Mouse (Mus musculus): ENCODE measurements around the gene Prkar2b.

Prkar2b gene

GRCm38 (mm10) chr12:31971547-31971946, 89.5 kb downstream of the Prkar2b start:
- DNase-seq (ENCODE audit: low read depth in 2 of 2, low spot score in 2 of 2): no peak

- no peak for DNase-seq (ENCODE audit: low read depth in 2 of 2, low spot score in 2 of 2)
Observed at GRCm38 (mm10) chr12:31969111-31969510, 92.0 kb downstream of the Prkar2b start.

GRCm38 (mm10) chr12:31967536-31967935, 93.6 kb downstream of the Prkar2b start:
- peak; percentile 45 to 62 for DNase-seq (ENCODE audit: low read depth in 2 of 2, low spot score in 2 of 2)

GRCm38 (mm10) chr12:31966405-31966804, 94.7 kb downstream of the Prkar2b start:
- no peak for DNase-seq (ENCODE audit: low read depth in 2 of 2, low spot score in 2 of 2)

GRCm38 (mm10) chr12:31965517-31966212, 95.4 kb downstream of the Prkar2b start:
- DNase-seq (ENCODE audit: low read depth in 2 of 2, low spot score in 2 of 2): no peak

GRCm38 (mm10) chr12:31964074-31964473, 97.0 kb downstream of the Prkar2b start:
- no peak for DNase-seq (ENCODE audit: low read depth in 2 of 2, low spot score in 2 of 2)

GRCm38 (mm10) chr12:31955843-31956242, 105.3 kb downstream of the Prkar2b start:
- DNase-seq (ENCODE audit: low read depth in 2 of 2, low spot score in 2 of 2): no peak

- no peak for DNase-seq (ENCODE audit: low read depth in 2 of 2, low spot score in 2 of 2)
Observed at GRCm38 (mm10) chr12:31950659-31951031, 110.5 kb downstream of the Prkar2b start.

GRCm38 (mm10) chr12:31949759-31950658, 111.1 kb downstream of the Prkar2b start, which contains the start of gene Hbp1:
Gene Hbp1, minus strand, starts transcription at chr12:31950535.
- DNase-seq (ENCODE audit: low read depth in 2 of 2, low spot score in 2 of 2): peak; percentile 98

- DNase-seq (ENCODE audit: low read depth in 2 of 2, low spot score in 2 of 2): peak; percentile 63 to 68
Observed at GRCm38 (mm10) chr12:31949193-31949741, 111.8 kb downstream of the Prkar2b start.

GRCm38 (mm10) chr12:31948101-31949000, 112.7 kb downstream of the Prkar2b start:
- DNase-seq (ENCODE audit: low read depth in 2 of 2, low spot score in 2 of 2): no peak

- DNase-seq (ENCODE audit: low read depth in 2 of 2, low spot score in 2 of 2): peak; percentile 39 to 64
Observed at GRCm38 (mm10) chr12:31947476-31947875, 113.6 kb downstream of the Prkar2b start.

- DNase-seq (ENCODE audit: low read depth in 2 of 2, low spot score in 2 of 2): no peak
Observed at GRCm38 (mm10) chr12:31944405-31944804, 116.7 kb downstream of the Prkar2b start.

GRCm38 (mm10) chr12:31943020-31943654, 118.0 kb downstream of the Prkar2b start:
- DNase-seq (ENCODE audit: low read depth in 2 of 2, low spot score in 2 of 2): no peak

- DNase-seq (ENCODE audit: low read depth in 2 of 2, low spot score in 2 of 2): no peak
Observed at GRCm38 (mm10) chr12:31939026-31939425, 122.1 kb downstream of the Prkar2b start.

- no peak for DNase-seq (ENCODE audit: low read depth in 2 of 2, low spot score in 2 of 2)
Observed at GRCm38 (mm10) chr12:31938391-31938997, 122.6 kb downstream of the Prkar2b start.

- no peak for DNase-seq (ENCODE audit: low read depth in 2 of 2, low spot score in 2 of 2)
Observed at GRCm38 (mm10) chr12:31937613-31938012, 123.5 kb downstream of the Prkar2b start.

- DNase-seq (ENCODE audit: low read depth in 2 of 2, low spot score in 2 of 2): no peak
Observed at GRCm38 (mm10) chr12:31936657-31937300, 124.3 kb downstream of the Prkar2b start.

GRCm38 (mm10) chr12:31931818-31932217, 129.3 kb downstream of the Prkar2b start:
- no peak for DNase-seq (ENCODE audit: low read depth in 2 of 2, low spot score in 2 of 2)
